Mouse (Mus musculus): ENCODE measurements around the gene Slc15a5.

Gene Slc15a5

DNA sequence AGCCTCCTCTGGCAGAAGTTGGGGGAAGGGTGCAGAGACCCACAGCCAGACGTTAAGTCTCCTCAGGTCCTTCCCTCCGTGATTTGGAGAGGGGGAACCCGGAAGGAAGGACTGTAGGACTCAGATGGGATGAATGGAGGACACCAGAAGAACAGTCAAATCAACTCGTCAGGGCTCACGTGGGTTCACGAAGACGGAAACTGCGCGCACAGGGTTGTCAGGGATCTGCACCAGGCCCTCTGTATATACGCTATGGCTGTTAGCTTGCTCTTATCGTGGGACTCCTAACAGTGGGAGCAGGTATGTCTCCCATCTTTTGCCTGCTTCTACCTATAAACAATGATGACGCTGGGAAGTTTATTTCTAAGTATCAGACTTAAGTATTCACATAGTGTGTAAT lies 24.8 kb downstream of the Slc15a5 start:
- DNase-seq = no peak

DNA sequence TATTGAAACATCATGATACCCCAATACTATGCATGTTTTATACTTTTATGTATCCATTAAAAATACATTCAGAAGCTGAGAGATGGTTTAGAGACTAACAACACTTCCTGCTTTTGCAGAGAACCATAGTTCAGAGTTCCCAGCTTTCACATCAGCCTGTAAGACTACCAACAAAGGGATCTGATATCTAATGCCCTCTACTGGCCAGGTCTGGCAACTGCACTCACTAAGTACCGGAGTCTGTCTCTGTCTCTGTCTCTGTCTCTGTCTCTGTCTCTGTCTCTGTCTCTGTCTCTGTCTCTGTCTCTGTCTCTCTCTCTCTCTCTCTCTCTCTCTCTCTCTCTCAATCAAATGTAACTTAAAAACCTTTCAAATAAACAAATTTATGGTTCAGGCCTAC lies 25.6 kb downstream of the Slc15a5 start:
- DNase-seq = peak; percentile 7

DNA sequence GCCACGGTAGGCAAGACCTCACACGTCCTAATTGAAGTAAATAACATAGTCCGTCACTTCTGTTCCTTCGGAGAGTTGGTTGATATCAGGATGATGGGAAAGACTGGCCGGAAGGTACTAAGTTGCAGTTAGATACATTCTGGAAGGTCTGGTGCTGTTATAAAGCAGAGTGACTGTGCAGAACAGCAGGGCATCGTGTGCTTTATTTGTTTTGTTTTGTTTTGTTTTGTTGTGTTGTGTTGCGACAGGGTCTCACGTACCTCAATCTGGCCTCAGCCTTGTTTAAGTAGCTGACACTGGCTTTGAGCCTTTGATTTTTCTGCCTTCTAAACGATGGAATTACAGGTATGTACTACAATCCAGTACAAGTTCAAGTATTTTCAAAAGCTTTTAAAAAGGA lies 26.0 kb downstream of the Slc15a5 start:
- no peak for DNase-seq

DNA sequence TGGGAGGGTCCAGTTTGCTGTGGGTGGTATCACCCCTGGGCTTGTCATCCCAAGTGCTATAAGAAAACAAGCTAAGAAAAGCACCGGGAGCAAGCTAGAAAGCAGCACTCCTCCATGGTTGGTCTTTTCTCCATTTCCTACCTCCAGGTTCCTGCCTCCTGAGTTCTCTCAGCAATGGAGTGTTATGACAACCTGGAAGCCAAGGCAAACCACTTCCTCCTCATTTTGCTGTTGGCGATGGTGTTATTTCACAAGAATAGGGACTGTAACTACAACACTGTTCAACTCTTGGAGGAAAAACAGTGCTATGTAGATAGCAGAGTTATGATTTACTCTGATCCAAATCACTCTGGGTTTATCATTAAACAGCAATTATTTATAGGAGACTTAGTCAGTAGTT lies 34.4 kb downstream of the Slc15a5 start:
- no peak for DNase-seq

DNA sequence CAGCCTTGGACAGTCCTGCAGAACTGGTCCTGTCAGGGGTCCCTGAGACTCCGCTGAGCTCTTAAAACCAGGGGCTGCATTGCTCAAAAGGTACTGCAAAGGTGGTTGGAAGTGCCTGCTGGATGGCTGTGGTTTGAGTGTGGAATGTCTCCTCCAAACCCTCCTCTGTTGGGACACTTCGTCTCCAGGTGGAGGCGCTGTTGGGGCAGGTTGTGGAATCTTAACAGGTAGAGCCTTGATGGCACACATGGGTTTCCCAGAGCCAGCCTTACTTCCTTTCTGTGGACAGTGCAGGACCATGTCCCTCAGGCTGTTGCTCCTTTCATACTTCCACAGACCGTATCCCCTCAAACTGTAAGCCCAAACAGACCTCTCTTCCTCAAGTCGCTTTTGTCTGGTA lies 36.8 kb downstream of the Slc15a5 start:
- no peak for DNase-seq

DNA sequence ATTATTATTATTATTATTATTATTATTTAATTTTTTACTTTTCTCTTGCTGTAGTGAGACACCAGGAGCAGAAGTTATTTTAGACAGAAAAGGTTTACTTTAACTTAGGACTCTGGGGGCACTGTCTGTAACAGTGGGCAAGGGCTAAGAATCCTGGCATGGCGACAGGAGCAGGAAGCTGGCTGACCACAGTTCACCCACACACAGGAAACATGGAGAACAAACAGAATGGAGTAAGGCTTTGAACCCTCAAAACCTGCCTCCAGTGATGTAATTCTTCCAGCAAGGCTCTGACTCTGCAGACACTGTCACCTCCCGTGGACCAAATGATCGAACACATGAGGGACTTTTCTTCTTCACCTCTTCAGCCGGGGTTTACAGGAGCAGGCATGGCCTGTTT lies 37.9 kb downstream of the Slc15a5 start:
- DNase-seq = no peak

DNA sequence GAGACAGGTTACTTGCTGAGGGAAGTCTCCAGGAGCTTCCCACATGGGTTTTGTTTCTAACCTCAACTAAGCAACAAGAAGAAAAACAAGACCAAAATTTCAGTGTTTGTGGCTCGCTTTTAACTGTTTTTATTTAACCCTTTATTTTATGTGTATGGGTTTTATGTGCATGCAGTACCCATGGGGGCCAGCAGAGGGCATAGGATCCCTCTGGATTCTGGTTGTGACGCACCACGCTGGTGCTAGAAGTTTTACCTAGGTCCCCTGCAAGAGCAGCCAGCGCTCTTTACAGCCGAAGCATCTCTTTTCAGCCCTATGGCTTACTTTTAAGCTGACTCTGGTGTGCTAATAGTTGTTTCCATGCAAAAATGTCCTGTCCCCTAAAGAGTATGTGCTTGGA lies 42.1 kb downstream of the Slc15a5 start:
- DNase-seq = no peak

DNA sequence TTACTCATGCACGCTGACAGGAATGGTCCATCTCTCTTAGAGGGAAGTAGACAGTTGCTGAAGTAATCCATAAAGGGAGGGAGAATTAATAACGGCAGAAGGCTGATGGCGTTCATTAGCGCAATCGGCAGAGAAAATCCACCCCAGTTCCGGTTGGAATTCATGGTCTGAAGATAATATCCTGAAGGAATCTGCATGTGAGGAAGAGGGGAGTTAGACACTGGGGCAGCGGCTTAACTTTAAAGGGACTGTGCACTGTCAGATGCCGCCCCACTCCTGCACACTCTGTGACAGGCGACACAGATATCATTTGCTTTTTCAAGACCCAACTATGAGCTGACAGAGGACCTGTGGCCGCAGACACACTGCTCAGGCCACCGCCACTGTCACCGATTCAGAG lies 42.8 kb downstream of the Slc15a5 start:
- no peak for DNase-seq

DNA sequence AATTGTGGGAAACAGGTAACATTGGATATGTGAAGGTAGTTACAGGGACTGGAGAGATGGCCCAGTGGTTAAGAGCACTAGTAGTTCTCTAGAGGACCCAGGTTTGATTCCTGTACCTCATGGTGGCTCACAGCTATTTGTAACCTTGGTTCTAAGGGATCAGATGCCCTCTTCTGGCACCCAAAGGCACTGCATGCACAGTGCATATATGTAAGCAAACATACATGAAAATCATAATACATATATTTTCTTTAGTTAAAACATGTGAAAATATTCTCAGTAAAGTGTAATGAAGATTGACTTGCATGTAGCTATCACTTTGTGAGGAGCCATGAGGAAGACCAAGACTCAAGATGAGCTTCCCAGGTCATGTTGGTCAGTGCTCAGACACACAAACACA lies 62.8 kb downstream of the Slc15a5 start:
- DNase-seq = no peak

DNA sequence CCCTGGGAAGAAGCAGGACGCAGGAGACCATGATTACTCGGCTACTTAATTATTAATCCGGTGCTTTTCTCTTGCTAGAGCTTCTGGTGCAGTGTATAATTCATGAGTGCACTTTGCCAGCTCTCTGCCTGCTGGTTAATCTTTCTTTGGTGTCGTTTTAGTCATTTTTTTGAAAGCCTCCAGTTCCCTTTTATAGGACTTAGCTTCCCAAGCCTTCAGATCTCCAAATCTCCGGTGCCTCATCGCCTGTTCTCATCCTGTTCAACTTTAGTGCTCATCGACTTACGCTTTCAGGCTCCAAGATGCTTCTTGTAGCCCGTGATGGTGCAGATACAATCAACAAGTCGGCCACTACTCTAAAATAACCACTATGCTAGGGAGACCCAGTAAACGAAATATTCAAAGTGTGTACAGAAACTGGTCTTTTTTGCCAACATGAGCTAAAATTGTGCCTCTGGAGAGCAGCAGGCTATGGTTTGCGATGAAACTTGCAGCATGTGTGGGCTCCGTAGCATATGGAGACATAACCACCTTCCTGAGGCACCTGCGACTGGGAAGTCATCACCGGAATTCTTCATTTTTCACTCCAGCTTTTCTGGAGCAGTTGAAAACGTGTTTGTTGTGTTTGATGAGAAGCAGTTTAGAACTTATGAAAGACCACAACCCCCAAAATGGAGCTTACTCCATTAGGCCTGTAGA lies 64.6 kb downstream of the Slc15a5 start:
- DNase-seq = no peak

DNA sequence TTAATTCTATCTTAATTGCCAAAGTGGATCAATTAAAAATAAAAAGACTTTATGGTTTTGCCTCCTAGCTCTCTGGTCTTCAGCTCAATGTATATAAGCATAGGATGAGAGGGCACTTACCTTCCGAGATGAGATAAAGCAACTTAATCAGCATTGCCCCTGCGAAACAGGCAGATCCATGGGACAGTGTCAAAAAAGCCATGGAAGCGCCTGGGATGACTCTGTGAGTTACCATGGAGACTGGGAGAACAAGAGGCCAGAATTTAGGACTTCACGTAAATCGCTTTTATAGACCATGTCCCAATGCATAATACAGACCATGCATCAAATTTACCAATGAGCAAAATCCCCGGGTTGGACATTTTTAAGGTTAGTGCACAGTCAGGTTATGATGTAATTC lies 67.8 kb downstream of the Slc15a5 start:
- DNase-seq = no peak

DNA sequence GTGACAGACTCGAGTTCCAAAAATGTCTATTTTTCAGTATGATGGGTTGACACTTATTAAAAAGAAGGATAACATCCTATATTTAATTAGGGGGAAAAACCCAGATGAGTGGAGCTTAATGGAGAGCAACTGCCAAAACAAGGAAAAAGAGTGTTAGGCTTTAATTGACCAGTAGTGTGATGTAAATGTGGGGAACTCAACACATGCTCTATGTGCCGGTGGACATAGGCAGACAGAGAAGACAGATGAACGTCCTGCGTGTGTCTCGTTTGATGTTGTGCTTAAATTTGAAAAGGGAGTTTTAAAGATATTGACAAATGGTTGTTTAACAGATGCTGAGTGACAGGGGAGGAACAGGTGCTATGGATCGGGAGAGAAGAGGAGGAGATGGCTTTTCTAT lies 72.0 kb downstream of the Slc15a5 start:
- DNase-seq = no peak

DNA sequence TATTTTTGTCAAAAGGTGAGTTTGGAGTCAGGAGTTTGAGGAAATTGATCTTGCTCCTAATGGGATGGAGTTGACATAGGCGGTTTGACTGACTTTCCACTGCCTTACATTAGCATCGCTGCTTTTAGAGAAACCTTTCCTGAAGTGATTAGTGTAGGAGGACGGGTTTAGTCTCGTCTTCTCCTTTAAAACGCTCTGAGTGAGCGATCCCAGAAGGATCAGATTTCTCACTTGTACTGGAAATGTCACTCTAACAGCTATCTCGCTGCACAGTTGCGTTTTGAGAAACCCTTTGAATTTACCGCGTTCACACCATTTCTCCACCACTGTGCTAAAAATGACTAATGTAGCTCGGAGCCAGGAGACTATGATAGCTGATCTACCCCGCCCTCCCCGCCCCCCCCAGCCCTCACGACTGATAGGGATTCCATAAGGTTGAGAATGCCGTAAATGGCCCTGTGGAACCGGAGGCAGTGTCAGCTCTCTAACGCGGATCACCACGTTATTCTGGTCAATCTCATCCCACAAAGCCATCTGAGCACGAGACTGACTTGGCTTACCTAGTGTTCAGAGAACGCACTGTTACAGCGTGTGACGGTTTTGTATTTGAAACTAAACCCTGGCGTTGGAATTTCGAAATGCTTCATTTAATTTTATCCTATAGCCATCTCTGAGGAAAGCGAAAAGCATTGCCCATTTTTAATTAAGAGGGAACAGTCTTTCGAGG lies 73.0 kb downstream of the Slc15a5 start:
- no peak for DNase-seq

DNA sequence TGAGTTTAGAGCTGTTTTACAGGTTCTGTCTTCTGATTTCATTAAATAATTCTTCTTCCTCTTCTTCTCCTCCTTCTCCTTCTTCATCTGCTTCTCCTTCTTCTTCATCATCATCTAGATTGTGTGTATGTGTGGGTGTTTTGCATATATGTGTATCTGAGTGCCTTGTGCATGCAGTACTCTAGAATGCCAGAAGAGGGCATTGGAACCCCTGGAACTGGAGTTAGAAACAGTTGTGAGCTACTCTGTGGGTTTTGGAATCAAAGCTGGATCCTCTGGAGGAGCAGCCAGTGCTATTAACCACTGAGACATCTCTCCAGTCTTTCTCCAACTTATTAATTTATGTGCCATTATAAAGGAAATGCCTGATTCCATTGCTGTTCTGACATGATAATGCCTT lies 89.9 kb downstream of the Slc15a5 start:
- no peak for DNase-seq

DNA sequence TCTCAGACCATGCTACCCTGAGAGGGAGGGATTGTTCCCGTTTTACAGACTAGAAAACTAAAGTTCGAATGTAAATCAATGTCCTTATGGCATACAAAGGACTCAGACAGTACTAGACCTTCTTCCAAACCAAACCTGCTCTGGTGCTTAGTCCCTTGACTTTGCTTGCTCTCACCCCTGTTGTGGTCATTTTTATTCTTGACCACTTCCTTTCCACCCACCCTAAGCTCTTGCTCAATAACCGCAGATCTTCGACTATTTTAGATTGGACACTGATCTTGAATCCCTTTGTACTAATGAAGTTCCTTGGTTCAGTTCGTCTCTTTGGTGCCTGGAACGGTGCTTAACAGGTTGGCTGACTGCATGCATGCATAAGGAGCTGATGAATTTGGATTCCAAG lies 94.5 kb downstream of the Slc15a5 start:
- DNase-seq = no peak

DNA sequence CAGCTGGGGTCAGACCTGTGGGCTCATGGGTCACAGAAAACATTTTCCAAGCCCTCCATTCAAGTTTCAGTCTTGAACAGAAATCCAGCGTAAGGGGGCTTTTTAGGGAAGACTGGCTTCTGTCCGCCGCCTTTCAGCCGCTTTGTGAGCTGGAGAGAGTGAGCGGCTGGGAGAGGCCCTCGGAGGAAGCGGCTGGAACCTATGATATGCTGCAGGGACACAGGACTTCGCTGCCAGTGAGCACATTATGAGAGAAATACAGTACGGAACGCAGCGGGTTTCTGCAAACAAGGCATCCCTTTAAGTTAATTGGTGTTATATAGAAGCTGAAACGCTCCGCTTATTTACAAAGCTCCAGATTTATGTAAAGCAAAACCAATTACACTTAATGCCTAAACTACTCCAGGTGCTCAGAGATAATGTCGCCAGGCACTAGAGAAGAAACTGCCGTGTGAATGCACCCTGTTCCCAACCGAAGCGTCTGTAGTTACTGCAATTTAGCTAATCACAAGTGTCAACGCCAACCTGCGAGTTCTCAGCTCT lies 97.5 kb downstream of the Slc15a5 start:
- no peak for DNase-seq

DNA sequence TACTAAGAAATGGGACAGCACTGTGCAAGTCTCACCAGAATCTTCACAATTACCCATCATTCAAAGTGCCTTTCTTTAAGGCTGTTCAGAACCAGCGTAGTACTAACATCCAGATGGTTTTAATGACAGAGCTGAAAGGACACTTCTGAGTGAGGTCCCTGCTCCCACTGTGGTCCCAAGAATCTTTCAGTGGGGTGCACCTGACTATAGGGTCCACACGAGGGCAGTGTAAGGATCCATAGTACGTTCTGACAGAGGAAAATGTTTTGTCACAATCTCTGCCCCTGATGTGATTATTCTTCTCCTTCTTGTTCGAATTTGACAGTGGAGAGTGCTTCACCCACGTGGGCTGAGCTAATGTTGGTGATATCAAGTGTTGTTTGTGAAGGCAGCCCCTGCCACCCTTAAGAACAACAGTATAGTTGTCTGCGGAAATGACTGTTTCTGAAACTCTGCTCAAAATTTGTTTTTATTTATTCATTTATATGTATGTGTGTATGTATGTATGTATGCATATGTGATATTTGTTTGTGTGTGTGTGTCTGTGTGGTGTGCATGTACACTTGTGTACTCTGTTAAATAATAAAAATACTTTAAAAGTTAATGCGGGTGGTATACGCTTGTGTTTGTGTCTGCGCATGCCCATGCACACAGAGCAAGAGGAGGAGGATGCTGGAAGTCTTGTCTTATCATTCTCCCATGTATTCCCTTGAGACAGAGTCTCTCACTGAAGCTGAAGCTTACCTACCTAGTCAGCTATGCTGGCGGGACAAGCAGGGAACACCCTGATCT lies 98.6 kb downstream of the Slc15a5 start:
- DNase-seq = no peak

DNA sequence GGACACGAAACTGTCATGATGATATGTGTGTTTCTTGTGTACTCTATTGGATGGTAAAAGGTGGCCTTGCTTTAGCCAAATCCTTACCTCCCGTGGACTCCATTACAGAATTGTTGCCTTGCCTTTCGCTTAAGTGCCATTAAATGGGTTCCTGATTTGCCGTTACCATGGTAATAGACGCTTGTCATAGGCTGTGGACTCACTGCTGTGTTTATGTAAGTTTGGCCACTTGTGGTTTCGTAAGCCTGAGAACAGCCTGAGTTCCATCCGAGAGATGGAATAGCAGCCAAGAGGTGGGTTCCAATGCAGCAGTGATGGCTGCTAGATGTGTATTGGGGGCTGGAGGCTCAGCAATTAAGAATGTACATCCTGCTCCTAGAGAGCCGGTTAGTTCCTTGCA lies 99.3 kb downstream of the Slc15a5 start:
- DNase-seq = no peak

DNA sequence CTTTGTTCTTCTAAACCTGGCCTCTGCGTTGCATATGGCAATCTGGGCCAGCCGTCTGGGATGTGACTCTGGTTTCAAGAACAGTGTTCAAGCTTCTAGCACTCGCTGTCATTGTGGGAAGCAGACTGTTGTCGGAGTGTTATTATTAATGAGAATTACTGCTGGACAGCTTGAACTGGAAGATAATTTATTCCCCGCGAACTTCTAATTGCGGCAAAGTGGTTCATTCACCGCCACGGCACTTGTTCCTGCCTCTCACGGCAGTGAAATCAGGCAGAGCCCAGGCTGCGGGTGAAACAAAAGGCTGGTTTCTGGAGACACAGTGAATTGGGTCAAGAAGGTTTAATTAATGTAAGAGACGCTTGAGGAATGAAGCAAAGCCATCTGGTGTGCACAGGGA lies 99.9 kb downstream of the Slc15a5 start:
- no peak for DNase-seq

DNA sequence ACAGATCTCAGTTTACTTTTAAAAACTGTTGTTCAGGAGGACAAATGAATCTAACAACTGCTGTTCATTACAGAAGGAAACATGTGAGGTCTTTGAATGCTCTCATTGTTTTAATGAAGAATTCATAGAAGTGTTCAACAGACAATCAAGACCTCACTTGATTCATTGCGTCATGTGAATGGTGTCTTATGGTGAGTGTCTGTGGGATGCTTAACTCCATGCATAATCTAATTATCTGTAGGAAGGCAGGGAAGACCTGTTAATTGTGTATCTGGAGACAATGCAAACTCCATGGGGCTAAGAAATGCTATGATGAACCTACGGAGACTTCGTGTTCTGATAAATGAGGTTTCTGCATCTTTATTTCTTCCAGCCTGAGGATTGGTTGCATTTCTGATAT lies 103.7 kb downstream of the Slc15a5 start:
- DNase-seq = no peak

DNA sequence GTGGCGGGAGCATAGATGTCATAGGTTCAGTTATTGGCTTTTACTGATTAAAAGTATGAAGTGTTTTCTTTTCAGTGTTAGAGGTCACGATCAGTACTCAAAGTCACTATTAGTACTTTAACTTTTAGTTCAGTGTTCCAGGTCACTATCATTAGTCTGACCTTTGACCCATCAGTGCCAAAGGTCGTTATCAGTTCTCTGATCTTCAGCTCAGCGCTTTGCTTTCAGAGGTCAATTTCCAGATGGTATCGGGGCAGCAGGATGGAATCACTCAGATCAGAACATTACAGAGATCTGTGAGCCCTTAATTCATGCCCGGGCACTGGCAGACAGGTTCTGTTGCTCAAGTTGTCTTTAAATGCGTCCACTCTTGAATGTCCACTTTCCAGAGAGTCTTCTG lies 116.0 kb downstream of the Slc15a5 start:
- DNase-seq = no peak

DNA sequence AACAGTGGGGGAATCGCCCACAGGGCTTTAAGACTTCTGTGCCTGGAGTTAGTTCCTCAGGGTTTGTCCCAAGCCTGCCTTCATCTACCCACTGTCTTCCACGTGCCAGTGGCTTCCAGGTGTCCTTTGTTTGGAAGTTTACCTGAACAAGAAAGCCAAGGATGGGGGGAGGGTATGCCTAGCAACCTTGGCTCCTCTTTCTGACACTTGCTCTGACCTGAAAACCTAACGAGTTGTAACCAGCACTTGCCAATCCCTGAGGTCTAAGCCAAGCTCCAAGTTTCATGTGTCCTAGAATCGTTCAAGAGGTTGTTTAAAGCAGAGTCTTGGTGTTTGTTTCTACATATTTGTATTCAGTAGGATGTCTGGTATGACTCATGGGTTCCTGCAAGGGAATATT lies 116.9 kb downstream of the Slc15a5 start:
- DNase-seq = no peak

DNA sequence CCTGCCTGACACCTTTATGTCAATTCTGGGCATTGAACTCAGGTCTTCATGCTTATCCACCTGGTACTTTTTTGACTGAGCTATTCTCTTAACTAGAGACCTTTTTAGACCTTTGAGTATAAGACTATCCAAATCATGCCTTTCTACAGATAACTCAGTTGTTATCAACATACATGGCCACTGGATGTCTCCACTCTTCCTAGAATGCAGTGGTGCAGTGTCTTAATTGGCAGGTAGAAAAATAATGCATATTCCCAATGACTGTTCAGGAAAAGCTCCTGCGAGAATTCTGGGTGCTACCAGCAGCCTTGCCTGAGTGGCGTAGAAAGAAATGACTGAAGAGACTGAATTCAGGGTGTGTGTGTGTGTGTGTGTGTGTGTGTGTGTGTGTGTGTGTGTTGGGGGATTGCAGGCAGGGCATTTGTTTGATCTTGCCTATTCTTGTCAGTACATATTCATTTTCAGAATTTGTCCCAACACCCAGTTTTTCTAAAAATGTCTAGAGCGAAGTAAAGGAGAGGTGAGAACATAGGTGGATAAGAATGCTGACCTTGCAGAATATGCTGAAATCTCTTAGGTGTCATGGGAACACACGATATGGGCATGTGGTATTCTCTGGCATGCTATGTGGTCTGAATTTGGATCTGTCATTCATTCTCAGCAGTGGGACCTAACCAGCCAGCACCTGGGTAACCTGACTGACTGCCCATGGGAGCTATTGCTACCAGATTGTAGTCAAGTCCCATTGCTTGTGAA lies 119.5 kb downstream of the Slc15a5 start:
- DNase-seq = no peak
